Mouse (Mus musculus) lung, postnatal 4 days (tissue): Measurements from ENCODE around the gene Prkd3.
A peak's percentile ranks its signal among the peaks of the same experiment; 100 is the strongest.

ENCODE experiments used
- DNase-seq, 2 experiments: peaks; one replicate each; pipeline ENCODE4 v3.0.0; 2021

Prkd3 gene

GRCm38 (mm10) chr17:79020208-79020983 is at the start of gene Prkd3:
Gene Prkd3, minus strand, starts transcription at chr17:79020816.
- peak; percentile 76 to 86 for DNase-seq

GRCm38 (mm10) chr17:79069766-79070480 is 49.3 kb upstream of the Prkd3 start:
- no peak for DNase-seq

GRCm38 (mm10) chr17:79069019-79069418 is 48.4 kb upstream of the Prkd3 start:
- peak in 1 of 2 experiments; percentile 30 for DNase-seq

- DNase-seq, result no peak
Observed at GRCm38 (mm10) chr17:79068581-79068980, 48.0 kb upstream of the Prkd3 start.

- no peak for DNase-seq
Observed at GRCm38 (mm10) chr17:79064250-79064649, 43.6 kb upstream of the Prkd3 start.

- DNase-seq, result no peak
Observed at GRCm38 (mm10) chr17:79060221-79060620, 39.6 kb upstream of the Prkd3 start.

GRCm38 (mm10) chr17:79058271-79058670 is 37.7 kb upstream of the Prkd3 start:
- peak in 1 of 2 experiments; percentile 23 for DNase-seq

- peak; percentile 80 to 83 for DNase-seq
Observed at GRCm38 (mm10) chr17:79052088-79052812, 31.6 kb upstream of the Prkd3 start.

- no peak for DNase-seq
Observed at GRCm38 (mm10) chr17:79051606-79052005, 31.0 kb upstream of the Prkd3 start, which contains the start of gene Qpct. Gene Qpct, plus strand, starts transcription at chr17:79051906.

- no peak for DNase-seq
Observed at GRCm38 (mm10) chr17:79043705-79044104, 23.1 kb upstream of the Prkd3 start.

- no peak for DNase-seq
Observed at GRCm38 (mm10) chr17:79039660-79040059, 19.0 kb upstream of the Prkd3 start.

- no peak for DNase-seq
Observed at GRCm38 (mm10) chr17:79032782-79033181, 12.2 kb upstream of the Prkd3 start.

GRCm38 (mm10) chr17:79031569-79031968 is 11.0 kb upstream of the Prkd3 start:
- no peak for DNase-seq

GRCm38 (mm10) chr17:79029226-79029625 is 8.6 kb upstream of the Prkd3 start:
- DNase-seq, result no peak

GRCm38 (mm10) chr17:79024544-79024943 is 3.9 kb upstream of the Prkd3 start:
- no peak for DNase-seq

- no peak for DNase-seq
Observed at GRCm38 (mm10) chr17:79022746-79023145, 2.1 kb upstream of the Prkd3 start.

GRCm38 (mm10) chr17:79020984-79021335 is 344 bp upstream of the Prkd3 start:
- DNase-seq, result no peak

GRCm38 (mm10) chr17:79019726-79020207 is 849 bp downstream of the Prkd3 start:
- DNase-seq, result peak in 1 of 2 experiments; percentile 13

- no peak for DNase-seq
Observed at GRCm38 (mm10) chr17:79018422-79018821, 2.2 kb downstream of the Prkd3 start.

- DNase-seq, result no peak
Observed at GRCm38 (mm10) chr17:79015831-79016230, 4.8 kb downstream of the Prkd3 start.

GRCm38 (mm10) chr17:79014911-79015685 is 5.5 kb downstream of the Prkd3 start:
- DNase-seq, result no peak

GRCm38 (mm10) chr17:79013625-79014024 is 7.0 kb downstream of the Prkd3 start:
- DNase-seq, result no peak
